Mouse (Mus musculus) ovary, postnatal 36 days (tissue): ENCODE data around the gene Copa.

Experiments used
- DNase-seq: peaks from one replicate; pipeline ENCODE4 v3.0.0; 2022; ENCODE audit warnings: low spot score, mixed read lengths

Copa gene

GRCm38 (mm10) chr1:172143570-172143969 lies 61.2 kb downstream of the Copa start:
- DNase-seq, result no peak

GRCm38 (mm10) chr1:172147835-172148278 lies 65.5 kb downstream of the Copa start, which contains the start of gene Dcaf8:
Dcaf8 (plus strand) TSS chr1:172148084.
- peak; percentile 99 for DNase-seq

- DNase-seq, result peak; percentile 47
These were observed 66.1 kb downstream of the Copa start for GRCm38 (mm10) chr1:172148279-172148954.

- no peak for DNase-seq
These were observed 66.9 kb downstream of the Copa start for GRCm38 (mm10) chr1:172148955-172149815.

GRCm38 (mm10) chr1:172154536-172154935 lies 72.2 kb downstream of the Copa start:
- DNase-seq, result no peak

- DNase-seq, result no peak
These were observed 73.2 kb downstream of the Copa start for GRCm38 (mm10) chr1:172155518-172155917.

GRCm38 (mm10) chr1:172159970-172160369 lies 77.6 kb downstream of the Copa start:
- no peak for DNase-seq

GRCm38 (mm10) chr1:172160508-172160907 lies 78.2 kb downstream of the Copa start:
- DNase-seq, result no peak

GRCm38 (mm10) chr1:172162009-172162408 lies 79.7 kb downstream of the Copa start:
- no peak for DNase-seq

- DNase-seq, result no peak
These were observed 80.6 kb downstream of the Copa start for GRCm38 (mm10) chr1:172162959-172163358.

GRCm38 (mm10) chr1:172167911-172168310 lies 85.6 kb downstream of the Copa start:
- DNase-seq, result no peak

GRCm38 (mm10) chr1:172169809-172170208 lies 87.5 kb downstream of the Copa start:
- DNase-seq, result no peak
